Mouse (Mus musculus): Measurements from ENCODE around the gene Srp72.

DNA sequence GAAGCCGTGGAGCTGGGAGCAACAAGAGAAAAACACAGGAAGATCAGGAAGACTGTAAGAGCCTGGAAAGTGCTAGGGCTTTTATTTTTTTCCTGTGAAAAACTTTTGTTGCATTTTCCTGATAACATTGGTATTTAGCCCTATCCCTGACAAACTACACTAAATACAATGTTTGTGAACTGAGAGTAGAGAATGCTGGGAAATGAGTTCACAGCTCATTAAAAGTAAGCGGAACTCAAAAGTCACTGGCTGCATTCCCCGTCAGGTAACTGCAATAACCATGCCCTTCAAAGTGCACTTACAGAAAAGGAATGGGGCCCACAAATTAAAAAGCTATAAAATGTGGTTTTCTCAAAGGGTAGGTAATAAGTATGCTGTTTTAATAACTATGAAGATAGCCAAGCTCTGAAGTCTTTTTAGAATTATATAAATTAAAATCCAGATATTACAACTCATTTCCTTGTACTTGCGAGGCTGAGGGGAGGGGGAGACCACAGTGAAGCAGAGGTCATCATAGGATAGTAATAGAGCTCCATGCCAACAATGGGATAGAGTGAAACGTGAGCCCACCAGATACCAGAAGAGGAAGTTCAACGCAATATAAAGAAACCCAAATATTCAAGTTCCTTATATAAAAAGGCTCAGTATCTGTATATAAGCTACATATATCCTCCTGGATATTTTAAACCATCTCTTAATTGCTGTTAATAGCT is 29.4 kb upstream of the Srp72 start:
- TF ChIP-seq GATA1 (IDR thresholded peaks at IDR 0.05; ENCODE audit: borderline replicate concordance, low read length) (no peak), FLI1 (IDR thresholded peaks at IDR 0.05; ENCODE audit: low read length) (no peak)
